9 mouse cellular contexts compared by ENCODE assay signal in the genomic region with DNA sequence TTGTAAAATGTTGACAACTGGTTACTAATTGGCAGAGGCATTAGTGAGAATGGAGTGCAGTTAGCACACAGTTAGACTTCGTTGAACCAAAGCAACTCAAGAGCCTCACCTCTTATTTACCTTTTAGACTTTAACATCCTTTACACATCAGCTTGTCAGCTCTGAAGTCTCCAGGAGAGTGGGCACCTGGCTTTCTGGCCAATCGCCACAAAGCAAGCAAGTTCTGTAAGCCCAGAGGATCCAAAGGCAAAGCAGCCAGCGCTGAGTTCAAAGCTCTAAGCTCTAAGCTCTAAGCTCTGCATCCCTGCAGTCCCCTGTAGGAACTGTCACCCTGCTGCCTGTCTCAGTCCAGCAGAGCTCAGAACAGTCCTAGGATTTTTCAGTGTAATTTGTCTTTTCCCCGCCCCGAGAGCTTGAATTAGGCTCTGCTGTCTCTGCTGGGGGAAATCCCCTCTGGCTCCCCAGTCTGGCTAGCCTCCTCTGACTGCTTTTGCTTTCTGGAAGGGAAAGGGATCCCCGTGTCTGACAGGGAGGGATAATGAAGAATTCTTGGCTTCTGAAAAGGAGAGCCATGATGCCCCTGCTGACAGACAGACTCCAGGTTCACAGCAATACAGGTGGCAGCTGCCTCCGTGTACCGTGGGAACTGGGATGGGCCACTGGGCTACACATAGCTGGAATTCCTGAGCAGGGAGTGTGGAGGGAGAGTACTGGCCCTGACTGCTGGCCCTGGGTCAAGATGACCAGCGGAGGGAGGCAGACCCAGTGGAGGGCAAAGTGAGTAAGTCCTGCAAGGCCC.
DNase-seq lines count a peak whose midpoint lies in the region; ATAC-seq lines count a peak whose summit lies in the region.
"Had no signal": no experiment of that assay in that cellular context is flagged by ENCODE, and none has a peak within 500 bp of the region (broad histone marks: within the 10 kb centered on the region; RNA-seq: fewer than 3 reads in every experiment).

No protein-coding gene starts in this region.

- H3K36me3 ChIP-seq in embryonic facial prominence, embryonic 10.5 days (replicated peaks), result no peaks in the 10 kb centered on the region
- no peaks in the 10 kb centered on the region for H3K36me3 ChIP-seq in heart, embryonic 16.5 days (ENCODE audit: control insufficient read depth, insufficient read depth)
- H3K36me3 ChIP-seq in neural tube, embryonic 11.5 days (ENCODE audit: control insufficient read depth, insufficient read depth, low read length), result no peaks in the 10 kb centered on the region
- H3K36me3 ChIP-seq: neural tube, embryonic 12.5 days had no signal

- H3K9me3 ChIP-seq in embryonic facial prominence, embryonic 10.5 days, result no peaks in the 10 kb centered on the region
- no peaks in the 10 kb centered on the region for H3K9me3 ChIP-seq in heart, embryonic 16.5 days (replicated peaks; ENCODE audit: control insufficient read depth, low read length)
- H3K9me3 ChIP-seq in neural tube, embryonic 11.5 days (ENCODE audit: control insufficient read depth, low read length), result no peaks in the 10 kb centered on the region
- H3K9me3 ChIP-seq: neural tube, embryonic 12.5 days had no signal

- H3K4me2 ChIP-seq in heart, embryonic 16.5 days (ENCODE audit: low read depth, low read length), result no peak overlapping the region
- no peak overlapping the region for H3K4me2 ChIP-seq in neural tube, embryonic 11.5 days (ENCODE audit: low read depth)
- H3K4me2 ChIP-seq: neural tube, embryonic 12.5 days had no signal

- peaks cover 19% of the 10 kb centered on the region for H3K27me3 ChIP-seq in embryonic facial prominence, embryonic 10.5 days (replicated peaks; ENCODE audit: low read depth, poor library complexity, severe bottlenecking)
- no peaks in the 10 kb centered on the region for H3K27me3 ChIP-seq in heart, embryonic 16.5 days (ENCODE audit: control insufficient read depth, insufficient read depth, low read length)
- H3K27me3 ChIP-seq in neural tube, embryonic 11.5 days (ENCODE audit: control insufficient read depth, insufficient read depth, low read length), result no peaks in the 10 kb centered on the region
- H3K27me3 ChIP-seq: neural tube, embryonic 12.5 days had no signal

- DNase-seq in ES-CJ7 (ENCODE audit: low read depth, low spot score), result peak; percentile 93
- peak; percentile 42 for DNase-seq in embryonic facial prominence, embryonic 10.5 days (ENCODE audit: low spot score)
- peak; percentile 80 for DNase-seq in kidney, postnatal 14 days
- DNase-seq in neural tube, embryonic 11.5 days (ENCODE audit: low spot score), result no peak
- DNase-seq in thymus, postnatal 4 days, result no peak
- no peak for DNase-seq in adrenal gland, postnatal 25 days

- 28% methylated on average over 9 of the region's 9 CpGs for WGBS in embryonic facial prominence, embryonic 10.5 days
- 29% methylated on average over 9 of the region's 9 CpGs for WGBS in heart, embryonic 16.5 days
- WGBS in neural tube, embryonic 11.5 days, result 35% methylated on average over 9 of the region's 9 CpGs

- H3K4me3 ChIP-seq in embryonic facial prominence, embryonic 10.5 days, result no peak overlapping the region
- no peak overlapping the region for H3K4me3 ChIP-seq in heart, embryonic 16.5 days (ENCODE audit: low read length)
- no peak overlapping the region for H3K4me3 ChIP-seq in neural tube, embryonic 11.5 days (ENCODE audit: low read depth, low read length)
- H3K4me3 ChIP-seq: neural tube, embryonic 12.5 days had no signal

- peak overlapping the region; percentile 60 for H3K27ac ChIP-seq in embryonic facial prominence, embryonic 10.5 days (replicated peaks)
- H3K27ac ChIP-seq in heart, embryonic 16.5 days (ENCODE audit: low read length), result 0 out of 2 replicates have a peak overlapping the region, but pooled peaks have one; percentile 19
- peak overlapping the region; percentile 11; the same call in 1 of the 2 replicates for H3K27ac ChIP-seq in neural tube, embryonic 11.5 days (ENCODE audit: low read depth, low read length)
- H3K27ac ChIP-seq: neural tube, embryonic 12.5 days had no signal

- peaks cover 60% of the 10 kb centered on the region for H3K4me1 ChIP-seq in embryonic facial prominence, embryonic 10.5 days
- H3K4me1 ChIP-seq in heart, embryonic 16.5 days (ENCODE audit: control insufficient read depth, insufficient read depth, low read length), result peaks cover 15% of the 10 kb centered on the region
- 0 out of 2 replicates have a peak, but pooled peaks cover 4% of the 10 kb centered on the region for H3K4me1 ChIP-seq in neural tube, embryonic 11.5 days (ENCODE audit: control insufficient read depth, insufficient read depth, low read length)

- ATAC-seq in heart, embryonic 16.5 days (replicated peaks; ENCODE audit: extremely low read depth, insufficient read depth, low FRiP score), result peak; percentile 39; the same call in 1 of the 2 replicates
- ATAC-seq in neural tube, embryonic 11.5 days (ENCODE audit: insufficient read depth, low FRiP score, low TSS enrichment), result peak; percentile 18; the same call in 1 of the 2 replicates
- no peak for ATAC-seq in granulocyte monocyte progenitor cell, adult 5-6 weeks (replicated peaks; ENCODE audit: poor library complexity, severe bottlenecking)

- no peak overlapping the region for H3K9ac ChIP-seq in heart, embryonic 16.5 days (ENCODE audit: low read length)
- no peak overlapping the region for H3K9ac ChIP-seq in neural tube, embryonic 11.5 days (ENCODE audit: low read length)
- H3K9ac ChIP-seq: neural tube, embryonic 12.5 days had no signal

Comparison
In these comparisons a context has a peak if more than half of its experiments do, and no peak if none do; other contexts are left out.
1. DNase-seq: peak in ES-CJ7 (single experiment), embryonic facial prominence, embryonic 10.5 days (single experiment) and kidney, postnatal 14 days (single experiment); none in neural tube, embryonic 11.5 days (single experiment), thymus, postnatal 4 days (single experiment) and adrenal gland, postnatal 25 days (single experiment).
2. Peak in every context shown above with its lines, with median percentiles within 50 percentile points of each other: H3K27ac ChIP-seq.